Mouse (Mus musculus): ENCODE measurements around the gene Mettl14. TPM values are rescaled to one million over a fixed set of nuclear protein-coding genes. Genes with fewer than 3 reads are reported as not detected.

Gene Mettl14
- polyA plus RNA-seq, 1 experiment from 2014 or later, result 27.9 TPM

DNA sequence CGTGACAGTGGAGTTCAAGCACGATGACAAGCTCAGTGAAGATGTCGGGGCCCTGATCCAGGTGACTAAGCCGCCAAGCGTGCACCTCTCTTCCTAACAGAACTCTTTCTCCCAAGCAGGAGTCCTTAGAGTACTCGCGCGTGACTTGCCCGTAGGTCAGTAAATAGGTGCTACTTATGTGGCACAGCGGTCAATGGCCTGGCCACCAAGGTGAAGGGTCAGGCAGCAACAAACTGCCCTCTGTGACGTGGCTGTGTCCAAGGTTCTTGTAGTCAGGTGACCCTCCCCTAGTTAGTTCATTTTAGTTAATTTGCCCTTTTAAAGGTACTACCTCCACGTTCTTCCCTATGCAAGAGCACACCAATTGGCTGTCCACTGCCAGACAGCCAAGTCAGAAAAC lies 32.2 kb downstream of the Mettl14 start:
- DNase-seq (ENCODE audit: low spot score) (no peak), ATAC-seq (replicated peaks; ENCODE audit: insufficient number of reproducible peaks, low FRiP score, low TSS enrichment, low read depth) (no peak)
- Histone ChIP-seq H3K4me2 (ENCODE audit: low read depth, low read length) (no peak overlapping the region), H3K27ac (replicated peaks; ENCODE audit: low read depth, low read length) (no peak overlapping the region), H3K9me3 (replicated peaks; ENCODE audit: control insufficient read depth, low read length) (no peaks in the 10 kb centered on the region), H3K36me3 (replicated peaks; ENCODE audit: control insufficient read depth, insufficient read depth, low read depth, low read length) (no peaks in the 10 kb centered on the region; the same call in 1 of the 2 replicates), H3K4me1 (ENCODE audit: control insufficient read depth, insufficient read depth, low read length) (no peaks in the 10 kb centered on the region), H3K27me3 (ENCODE audit: control insufficient read depth, insufficient read depth, low read length) (no peaks in the 10 kb centered on the region), H3K4me3 (ENCODE audit: low read depth, low read length) (no peak overlapping the region), H3K9ac (replicated peaks; ENCODE audit: low read length) (no peak overlapping the region)
- 92% methylated on average over 12 of the region's 12 CpGs for WGBS

DNA sequence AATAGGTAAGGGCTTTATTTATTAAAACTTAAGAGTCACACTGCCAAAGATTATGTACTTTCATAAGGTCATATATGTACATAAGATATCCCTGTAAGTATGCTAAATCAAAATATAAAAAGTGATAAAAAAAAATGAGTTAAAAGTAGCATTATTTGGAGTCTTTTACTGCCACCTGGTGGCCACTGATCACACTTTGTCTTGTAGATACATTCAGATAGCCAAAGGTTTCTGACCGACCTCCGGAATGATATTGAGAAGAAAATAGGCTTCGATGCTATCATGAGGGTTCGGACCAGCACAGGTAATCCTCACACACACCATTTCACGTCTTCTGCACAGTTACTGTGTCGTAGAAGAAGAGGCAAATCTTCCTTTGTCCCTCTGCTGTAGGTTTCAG lies 32.7 kb downstream of the Mettl14 start:
- Histone ChIP-seq H3K4me2 (ENCODE audit: low read depth, low read length) (no peak overlapping the region), H3K9me3 (replicated peaks; ENCODE audit: control insufficient read depth, low read length) (no peaks in the 10 kb centered on the region), H3K27ac (replicated peaks; ENCODE audit: low read depth, low read length) (no peak overlapping the region), H3K27me3 (ENCODE audit: control insufficient read depth, insufficient read depth, low read length) (no peaks in the 10 kb centered on the region), H3K9ac (replicated peaks; ENCODE audit: low read length) (no peak overlapping the region), H3K36me3 (replicated peaks; ENCODE audit: control insufficient read depth, insufficient read depth, low read depth, low read length) (no peaks in the 10 kb centered on the region; the same call in 1 of the 2 replicates), H3K4me3 (ENCODE audit: low read depth, low read length) (no peak overlapping the region), H3K4me1 (ENCODE audit: control insufficient read depth, insufficient read depth, low read length) (no peaks in the 10 kb centered on the region)
- peak; percentile 86 for DNase-seq (ENCODE audit: low spot score)
- ATAC-seq (replicated peaks; ENCODE audit: insufficient number of reproducible peaks, low FRiP score, low TSS enrichment, low read depth), result no peak
- WGBS, result 69% methylated on average over 6 of the region's 6 CpGs

- Histone ChIP-seq H3K36me3 (replicated peaks; ENCODE audit: control insufficient read depth, insufficient read depth, low read depth, low read length) (no peaks in the 10 kb centered on the region; the same call in 1 of the 2 replicates), H3K4me3 (ENCODE audit: low read depth, low read length) (no peak overlapping the region), H3K27me3 (ENCODE audit: control insufficient read depth, insufficient read depth, low read length) (no peaks in the 10 kb centered on the region), H3K4me2 (ENCODE audit: low read depth, low read length) (no peak overlapping the region), H3K27ac (replicated peaks; ENCODE audit: low read depth, low read length) (no peak overlapping the region), H3K9me3 (replicated peaks; ENCODE audit: control insufficient read depth, low read length) (no peaks in the 10 kb centered on the region), H3K9ac (replicated peaks; ENCODE audit: low read length) (no peak overlapping the region), H3K4me1 (ENCODE audit: control insufficient read depth, insufficient read depth, low read length) (no peaks in the 10 kb centered on the region)
- DNase-seq (ENCODE audit: low spot score) (no peak), ATAC-seq (replicated peaks; ENCODE audit: insufficient number of reproducible peaks, low FRiP score, low TSS enrichment, low read depth) (no peak)
- 75% methylated on average over 2 of the region's 2 CpGs for WGBS
Observed at GRCm38 (mm10) chr3:123351519-123351918, 34.4 kb downstream of the Mettl14 start.

GRCm38 (mm10) chr3:123350602-123351001 lies 35.3 kb downstream of the Mettl14 start:
- ATAC-seq (replicated peaks; ENCODE audit: insufficient number of reproducible peaks, low FRiP score, low TSS enrichment, low read depth), result no peak
- Histone ChIP-seq H3K36me3 (replicated peaks; ENCODE audit: control insufficient read depth, insufficient read depth, low read depth, low read length) (no peaks in the 10 kb centered on the region; the same call in 1 of the 2 replicates), H3K4me2 (ENCODE audit: low read depth, low read length) (no peak overlapping the region), H3K9ac (replicated peaks; ENCODE audit: low read length) (no peak overlapping the region), H3K27me3 (ENCODE audit: control insufficient read depth, insufficient read depth, low read length) (no peaks in the 10 kb centered on the region), H3K4me3 (ENCODE audit: low read depth, low read length) (no peak overlapping the region), H3K27ac (replicated peaks; ENCODE audit: low read depth, low read length) (no peak overlapping the region), H3K9me3 (replicated peaks; ENCODE audit: control insufficient read depth, low read length) (no peaks in the 10 kb centered on the region), H3K4me1 (ENCODE audit: control insufficient read depth, insufficient read depth, low read length) (no peaks in the 10 kb centered on the region)
- 87% methylated on average over 8 of the region's 8 CpGs for WGBS
- no peak for DNase-seq (ENCODE audit: low spot score)

DNA sequence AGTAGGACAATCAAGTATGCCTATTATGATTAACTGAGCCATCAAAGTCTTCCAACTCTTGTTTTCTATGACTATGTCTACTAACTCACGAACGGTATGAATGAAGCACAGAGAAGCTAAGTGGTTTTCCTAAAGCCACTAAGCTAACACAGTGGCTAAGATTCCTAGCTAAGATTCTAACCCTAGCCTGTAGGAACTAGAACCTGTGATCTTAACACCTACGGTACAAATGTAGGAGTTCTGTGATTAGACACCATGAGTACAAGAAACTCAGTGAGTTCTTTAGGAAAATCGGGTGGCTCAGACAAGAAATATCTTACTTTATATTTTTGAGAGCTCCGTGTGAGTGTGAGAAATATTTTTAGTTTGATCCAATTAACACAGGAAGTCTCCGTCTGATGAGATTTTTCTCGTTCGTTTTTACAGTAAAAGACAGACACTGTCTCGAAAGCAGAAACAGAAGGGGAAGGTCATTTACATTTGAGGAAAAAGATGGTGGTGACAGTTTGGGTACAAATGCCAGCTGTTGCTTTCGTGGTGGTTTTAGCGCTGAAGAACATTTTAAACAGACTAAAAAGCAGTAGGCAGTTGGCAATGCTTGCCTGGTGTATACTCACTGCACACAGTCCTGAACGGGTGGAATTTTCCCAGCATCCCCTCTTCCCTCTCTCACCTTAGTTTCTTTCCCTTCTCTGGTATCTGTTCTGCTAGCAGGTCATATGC lies 37.7 kb downstream of the Mettl14 start:
- H3K4me1 ChIP-seq (ENCODE audit: control insufficient read depth, insufficient read depth, low read length), result no peaks in the 10 kb centered on the region
- no peaks in the 10 kb centered on the region for H3K27me3 ChIP-seq (ENCODE audit: control insufficient read depth, insufficient read depth, low read length)
- H3K9ac ChIP-seq (replicated peaks; ENCODE audit: low read length), result no peak overlapping the region
- H3K27ac ChIP-seq (replicated peaks; ENCODE audit: low read depth, low read length), result no peak overlapping the region
- ATAC-seq (replicated peaks; ENCODE audit: insufficient number of reproducible peaks, low FRiP score, low TSS enrichment, low read depth), result no peak
- H3K4me2 ChIP-seq (ENCODE audit: low read depth, low read length), result no peak overlapping the region
- WGBS, result 92% methylated on average over 12 of the region's 12 CpGs
- no peak for DNase-seq (ENCODE audit: low spot score)
- no peaks in the 10 kb centered on the region for H3K9me3 ChIP-seq (replicated peaks; ENCODE audit: control insufficient read depth, low read length)
- H3K4me3 ChIP-seq (ENCODE audit: low read depth, low read length), result no peak overlapping the region
- H3K36me3 ChIP-seq (replicated peaks; ENCODE audit: control insufficient read depth, insufficient read depth, low read depth, low read length), result no peaks in the 10 kb centered on the region

GRCm38 (mm10) chr3:123343690-123344089 lies 42.2 kb downstream of the Mettl14 start:
- H3K36me3 ChIP-seq (replicated peaks; ENCODE audit: control insufficient read depth, insufficient read depth, low read depth, low read length), result no peaks in the 10 kb centered on the region
- no peak overlapping the region for H3K9ac ChIP-seq (replicated peaks; ENCODE audit: low read length)
- WGBS, result 83% methylated on average over 6 of the region's 6 CpGs
- H3K9me3 ChIP-seq (replicated peaks; ENCODE audit: control insufficient read depth, low read length), result no peaks in the 10 kb centered on the region
- H3K4me3 ChIP-seq (ENCODE audit: low read depth, low read length), result no peak overlapping the region
- ATAC-seq (replicated peaks; ENCODE audit: insufficient number of reproducible peaks, low FRiP score, low TSS enrichment, low read depth), result no peak
- no peaks in the 10 kb centered on the region for H3K27me3 ChIP-seq (ENCODE audit: control insufficient read depth, insufficient read depth, low read length)
- DNase-seq (ENCODE audit: low spot score), result no peak
- H3K4me1 ChIP-seq (ENCODE audit: control insufficient read depth, insufficient read depth, low read length), result no peaks in the 10 kb centered on the region
- H3K27ac ChIP-seq (replicated peaks; ENCODE audit: low read depth, low read length), result no peak overlapping the region
- H3K4me2 ChIP-seq (ENCODE audit: low read depth, low read length), result no peak overlapping the region

DNA sequence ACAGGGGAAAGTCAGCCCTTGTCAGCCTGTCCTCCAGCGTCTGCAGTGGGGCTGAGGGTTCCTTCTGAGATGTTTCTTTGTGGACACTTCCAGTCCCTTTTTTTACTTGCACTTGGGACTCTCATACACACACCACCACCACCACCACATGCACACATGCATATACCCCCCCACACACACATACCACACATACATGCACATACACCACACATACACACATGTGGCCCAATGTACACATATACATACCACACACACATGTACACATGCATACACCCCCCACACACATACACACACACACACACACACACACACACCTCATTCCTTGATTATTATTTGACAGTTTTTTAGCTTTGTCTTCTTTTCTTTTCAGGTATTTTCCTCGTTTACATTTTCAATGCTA lies 44.9 kb downstream of the Mettl14 start:
- no peaks in the 10 kb centered on the region for H3K36me3 ChIP-seq (replicated peaks; ENCODE audit: control insufficient read depth, insufficient read depth, low read depth, low read length)
- 90% methylated on average over 2 of the region's 2 CpGs for WGBS
- no peak overlapping the region for H3K27ac ChIP-seq (replicated peaks; ENCODE audit: low read depth, low read length)
- no peak for ATAC-seq (replicated peaks; ENCODE audit: insufficient number of reproducible peaks, low FRiP score, low TSS enrichment, low read depth)
- no peaks in the 10 kb centered on the region for H3K9me3 ChIP-seq (replicated peaks; ENCODE audit: control insufficient read depth, low read length)
- no peaks in the 10 kb centered on the region for H3K27me3 ChIP-seq (ENCODE audit: control insufficient read depth, insufficient read depth, low read length)
- no peak overlapping the region for H3K9ac ChIP-seq (replicated peaks; ENCODE audit: low read length)
- no peaks in the 10 kb centered on the region for H3K4me1 ChIP-seq (ENCODE audit: control insufficient read depth, insufficient read depth, low read length)
- H3K4me2 ChIP-seq (ENCODE audit: low read depth, low read length), result no peak overlapping the region
- no peak for DNase-seq (ENCODE audit: low spot score)
- no peak overlapping the region for H3K4me3 ChIP-seq (ENCODE audit: low read depth, low read length)

DNA sequence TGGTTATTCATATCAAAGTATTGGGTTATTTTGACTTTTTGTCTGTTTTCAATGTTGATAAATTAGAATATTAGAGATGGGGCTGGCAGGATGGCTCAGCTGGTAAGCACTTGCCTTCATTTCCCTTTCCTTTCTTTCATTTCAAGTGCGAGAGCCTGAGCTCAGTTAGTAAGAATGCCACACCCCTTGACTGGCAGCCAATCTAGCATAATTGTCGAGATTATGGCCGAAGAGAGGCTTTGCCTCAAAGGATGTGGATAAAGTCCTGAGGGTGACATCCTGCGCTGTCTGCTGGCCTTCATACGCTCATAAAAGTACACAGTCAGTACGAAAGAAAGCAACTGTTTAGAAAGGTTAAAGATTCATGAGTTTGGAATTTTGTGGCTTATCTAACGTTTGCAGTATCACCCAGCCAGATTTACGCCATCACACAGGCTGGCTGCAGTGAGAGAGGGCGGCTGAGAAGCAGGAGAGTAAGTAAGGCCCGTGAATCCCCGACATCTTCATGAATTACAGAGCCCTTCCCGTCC lies 47.2 kb downstream of the Mettl14 start:
- Histone ChIP-seq H3K4me2 (ENCODE audit: low read depth, low read length) (no peak overlapping the region), H3K4me3 (ENCODE audit: low read depth, low read length) (no peak overlapping the region), H3K9ac (replicated peaks; ENCODE audit: low read length) (no peak overlapping the region), H3K4me1 (ENCODE audit: control insufficient read depth, insufficient read depth, low read length) (no peaks in the 10 kb centered on the region), H3K36me3 (replicated peaks; ENCODE audit: control insufficient read depth, insufficient read depth, low read depth, low read length) (no peaks in the 10 kb centered on the region), H3K9me3 (replicated peaks; ENCODE audit: control insufficient read depth, low read length) (no peaks in the 10 kb centered on the region), H3K27me3 (ENCODE audit: control insufficient read depth, insufficient read depth, low read length) (no peaks in the 10 kb centered on the region), H3K27ac (replicated peaks; ENCODE audit: low read depth, low read length) (no peak overlapping the region)
- WGBS, result 73% methylated on average over 12 of the region's 12 CpGs
- no peak for ATAC-seq (replicated peaks; ENCODE audit: insufficient number of reproducible peaks, low FRiP score, low TSS enrichment, low read depth)
- no peak for DNase-seq (ENCODE audit: low spot score)

All from embryonic facial prominence, embryonic 11.5 days (tissue).